Mouse (Mus musculus) ES-CJ7 (cell line): ENCODE measurements at regions not wholly inside any gene's neighbourhood (a gene's known extent, or its start where the extent isn't known, plus 50 kb on each side); places are given as distances from the start of the nearest gene placed in this dataset.
A peak's percentile ranks its signal among the peaks of the same experiment; 100 is the strongest.
"Not testable (repeated sequence)": the region's sequence is repeated elsewhere in the genome, so short reads cannot be mapped to it uniquely, and the experiment has no call there.

ENCODE experiments used
- DNase-seq: peaks from one replicate; pipeline ENCODE4 v3.0.0; 2011; ENCODE audit warnings: low read depth, low spot score

DNA sequence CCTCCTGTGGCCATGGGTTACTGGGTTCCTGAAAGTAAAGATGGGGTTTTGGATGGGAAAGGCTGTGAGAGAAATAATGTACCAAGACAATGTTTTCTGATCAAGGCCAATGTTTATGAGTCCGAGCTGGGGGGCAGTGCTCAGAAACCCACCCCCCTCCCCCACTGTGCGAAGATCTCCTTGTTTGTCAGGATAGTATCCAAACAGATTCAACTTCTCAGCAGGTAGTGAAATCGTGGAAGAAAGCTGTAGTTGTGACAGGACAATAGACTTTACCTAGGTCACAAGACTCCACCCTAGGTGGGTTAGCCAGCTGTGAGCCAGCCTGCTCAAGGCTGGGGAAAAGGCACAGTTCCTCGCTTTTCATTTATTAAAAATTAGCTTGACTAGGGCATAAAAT, 6688.6 kb upstream of the Gm7489 start:
- peak; percentile 92 for DNase-seq

DNA sequence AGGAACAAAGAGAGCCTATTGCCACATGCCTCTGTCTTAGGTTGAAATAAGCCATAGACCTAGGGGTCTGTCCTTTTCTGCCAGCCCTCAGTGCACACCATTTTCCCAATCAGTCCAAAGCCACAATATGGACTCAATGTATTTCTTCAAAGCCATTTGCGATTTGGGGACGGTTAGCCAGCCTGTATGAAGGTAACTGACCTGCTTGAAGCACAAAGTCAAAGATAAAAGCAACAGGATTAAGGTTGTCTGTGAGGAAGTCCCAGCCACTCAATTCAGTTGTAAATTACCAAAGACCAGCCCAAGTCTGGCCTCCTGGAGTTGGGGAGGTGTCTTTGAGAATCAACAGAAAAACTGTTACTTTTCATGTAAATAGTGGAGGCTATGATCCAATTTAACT, 6688.1 kb upstream of the Gm7489 start:
- DNase-seq = peak; percentile 64

DNA sequence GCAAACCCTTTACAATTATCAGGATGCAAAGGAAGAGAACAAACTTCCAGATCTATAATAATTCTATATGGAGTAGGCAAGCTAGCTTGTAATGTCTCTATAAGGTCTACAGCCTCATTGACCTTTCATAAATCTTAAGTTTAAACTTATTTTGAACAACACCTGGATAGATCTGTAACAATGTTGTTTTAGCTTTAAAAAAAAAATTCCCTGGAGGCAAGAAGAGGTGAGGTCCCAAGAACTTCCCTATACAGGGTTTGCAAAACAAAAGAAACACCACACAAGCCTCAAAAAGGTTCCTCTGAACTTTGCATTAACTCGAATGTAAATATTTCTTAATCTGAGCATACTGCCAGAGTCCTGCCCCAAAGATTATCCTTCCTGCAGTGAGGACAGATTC, 6685.3 kb upstream of the Gm7489 start:
- DNase-seq = no peak

- DNase-seq = no peak
Observed at GRCm38 (mm10) chr15:47202142-47202541, 6682.6 kb upstream of the Gm7489 start.

DNA sequence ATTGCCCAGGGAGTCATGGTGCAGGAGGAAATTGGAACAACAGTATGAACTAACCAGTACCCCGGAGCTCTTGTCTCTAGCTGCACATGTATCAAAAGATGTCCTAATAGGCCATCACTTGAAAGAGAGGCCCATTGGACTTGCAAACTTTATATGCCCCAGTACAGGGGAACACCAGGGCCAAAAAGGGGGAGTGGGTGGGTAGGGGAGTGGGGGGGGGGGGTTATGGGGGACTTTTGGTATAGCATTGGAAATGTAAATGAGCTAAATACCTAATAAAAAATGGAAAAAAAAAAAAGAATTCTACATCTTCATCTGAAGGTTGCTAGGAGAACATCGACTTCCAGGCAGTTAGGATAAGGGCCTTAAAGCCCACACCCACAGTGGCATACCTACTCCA, 6651.5 kb upstream of the Gm7489 start:
- not testable (repeated sequence) for DNase-seq

- no peak for DNase-seq
Observed at GRCm38 (mm10) chr15:47235631-47236030, 6649.1 kb upstream of the Gm7489 start.
